Mouse (Mus musculus) ES-E14 (cell line): ENCODE measurements around the gene Baz2b. TPM values are rescaled to one million over a fixed set of nuclear protein-coding genes. Genes with fewer than 3 reads are reported as not detected.

Experiments used
- DNase-seq: peaks from one replicate; pipeline ENCODE4 v3.0.0-alpha.2; 2013; ENCODE audit warnings: low read depth, low spot score
- H3K27ac ChIP-seq: 2 replicates; pipeline ENCODE4 v1.5.1; 2012; ENCODE audit warnings: low read depth, mild to moderate bottlenecking, low read length, moderate library complexity, mixed read lengths; ENCODE audit not compliant: poor library complexity, insufficient read depth, severe bottlenecking
- H3K36me3 ChIP-seq: 2 replicates; pipeline ENCODE4 v1.6.1; 2012; ENCODE audit warnings: mild to moderate bottlenecking, low read length, moderate library complexity, mixed read lengths; ENCODE audit not compliant: control insufficient read depth, poor library complexity, insufficient read depth, severe bottlenecking
- H3K4me1 ChIP-seq, 2 experiments: fragments of 150-350 bp in 1 of 2; sonication (generic) in 1 of 2; 2 replicates each; pipeline ENCODE4 v1.6.1; 2012; ENCODE audit warnings: low read length in 2 of 2, mild to moderate bottlenecking in 1 of 2, mixed read lengths in 1 of 2; ENCODE audit not compliant: control insufficient read depth in 2 of 2, insufficient read depth in 2 of 2, poor library complexity in 1 of 2
- H3K4me3 ChIP-seq, 2 experiments: fragments of 150-350 bp in 1 of 2; sonication (generic) in 1 of 2; 2 replicates each; pipeline ENCODE4 v1.5.1; 2012; ENCODE audit warnings: low read length in 2 of 2, low read depth in 1 of 2, mild to moderate bottlenecking in 1 of 2, mixed read lengths in 1 of 2; ENCODE audit not compliant: insufficient read depth in 1 of 2, poor library complexity in 1 of 2, severe bottlenecking in 1 of 2
- H3K9ac ChIP-seq: 2 replicates; pipeline ENCODE4 v1.6.1; 2012; ENCODE audit warnings: low read depth, mild to moderate bottlenecking, low read length, mixed read lengths; ENCODE audit not compliant: poor library complexity, insufficient read depth, severe bottlenecking
- H3K9me3 ChIP-seq: fragments of 150-350 bp; sonication (generic); 2 replicates; pipeline ENCODE4 v1.6.1; 2012; ENCODE audit warnings: low read depth, mild to moderate bottlenecking, low read length; ENCODE audit not compliant: control insufficient read depth, insufficient read depth
- CHD2 ChIP-seq: IDR thresholded peaks from 2 replicates; pipeline ENCODE4 v1.6.1; 2014; ENCODE audit warnings: mild to moderate bottlenecking, low read depth, low read length, inconsistent platforms
- HCFC1 ChIP-seq: IDR thresholded peaks from 2 replicates; pipeline ENCODE4 v1.6.1; 2012; ENCODE audit warnings: low read length, inconsistent platforms, borderline replicate concordance; ENCODE audit not compliant: insufficient read depth
- MAFK ChIP-seq: IDR thresholded peaks from 2 replicates; pipeline ENCODE4 v1.6.1; 2014; ENCODE audit warnings: mild to moderate bottlenecking, low read depth, low read length, inconsistent platforms; ENCODE audit not compliant: insufficient read depth
- ZC3H11A ChIP-seq: IDR thresholded peaks from 2 replicates; pipeline ENCODE4 v1.6.1; 2012; ENCODE audit warnings: low read depth, mild to moderate bottlenecking, inconsistent platforms, low read length, borderline replicate concordance
- ZNF384 ChIP-seq: IDR thresholded peaks from 2 replicates; pipeline ENCODE4 v1.6.1; 2012; ENCODE audit warnings: low read depth, low read length, inconsistent platforms
- in situ Hi-C, 2 experiments: fragments of 600-800 bp; cut with MboI; formaldehyde crosslinking; loops; one replicate each; pipeline ENCODE4 v1.15.1; 2025; ENCODE audit warnings: low sequenced_read_pairs in 2 of 2, inconsistent platforms in 1 of 2; ENCODE audit not compliant: unreplicated experiment in 2 of 2
- total RNA-seq: library from RNA; depleted of rRNA; stranded (reverse); fragments of 300-350 nt; gene quantifications from 2 replicates; pipeline ENCODE4 v1.2.3, GENCODE M21; 2012

The Baz2b gene
- total RNA-seq, 1 experiment, result 22.0 TPM

DNA sequence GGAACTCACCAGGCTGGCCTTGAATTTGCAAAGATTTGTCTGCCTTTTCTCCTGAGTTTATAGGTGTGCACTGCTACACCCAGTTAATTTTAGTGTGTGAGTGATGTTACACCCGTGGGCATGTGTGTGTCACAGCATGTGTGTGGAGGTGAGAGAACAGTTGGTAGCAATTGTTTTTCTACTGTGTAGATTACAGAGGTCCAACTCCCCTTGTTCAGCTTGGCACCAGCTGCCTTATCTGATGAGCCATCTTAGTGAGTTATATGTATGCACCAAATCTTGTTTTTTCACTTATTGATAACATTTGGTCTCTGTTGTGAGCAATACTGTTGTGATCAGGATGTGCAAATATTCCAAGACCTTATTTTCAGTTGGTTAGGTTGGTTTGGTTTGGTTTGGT is 13.8 kb upstream of the Baz2b start:
- Histone ChIP-seq H3K9me3 (no peaks in the 10 kb centered on the region), H3K4me3 (no peak overlapping the region), H3K4me1 (peaks cover 7 to 11% of the 10 kb centered on the region in 2 experiments; a peak in 2 of 4 replicates), H3K36me3 (no peaks in the 10 kb centered on the region), H3K9ac (no peak overlapping the region), H3K27ac (no peak overlapping the region)
- in situ Hi-C loops, result no loop called here
- TF ChIP-seq ZNF384 (no peak), ZC3H11A (no peak)
- DNase-seq, result no peak

- TF ChIP-seq MAFK, result 0 out of 2 replicates have a peak, but pooled peaks have one; percentile 26
- TF ChIP-seq ZC3H11A, result no peak
- H3K9ac ChIP-seq, result no peak overlapping the region
- in situ Hi-C loops, result no loop called here
- H3K36me3 ChIP-seq, result no peaks in the 10 kb centered on the region
- no peak for DNase-seq
- H3K9me3 ChIP-seq, result no peaks in the 10 kb centered on the region
- peaks cover 5 to 11% of the 10 kb centered on the region in 2 experiments; a peak in 3 of 4 replicates for H3K4me1 ChIP-seq
- H3K4me3 ChIP-seq, result no peak overlapping the region
- H3K27ac ChIP-seq, result no peak overlapping the region
Observed at GRCm38 (mm10) chr2:60221954-60222353, 12.3 kb upstream of the Baz2b start.

- Histone ChIP-seq H3K9me3 (no peaks in the 10 kb centered on the region), H3K4me1 (peaks cover 5 to 11% of the 10 kb centered on the region in 2 experiments; a peak in 3 of 4 replicates), H3K9ac (no peak overlapping the region), H3K36me3 (no peaks in the 10 kb centered on the region), H3K27ac (no peak overlapping the region), H3K4me3 (no peak overlapping the region)
- no peak for TF ChIP-seq CHD2
- no peak for TF ChIP-seq ZC3H11A
- TF ChIP-seq HCFC1, result no peak
- no peak for TF ChIP-seq ZNF384
- no peak for TF ChIP-seq MAFK
- in situ Hi-C loops, result no loop called here
- no peak for DNase-seq
Observed at GRCm38 (mm10) chr2:60221236-60221635, 11.6 kb upstream of the Baz2b start.

GRCm38 (mm10) chr2:60217620-60218019 is 8.0 kb upstream of the Baz2b start:
- no peak overlapping the region for H3K27ac ChIP-seq
- peaks cover 5 to 11% of the 10 kb centered on the region in 2 experiments for H3K4me1 ChIP-seq
- TF ChIP-seq MAFK, result no peak
- no peak for TF ChIP-seq ZNF384
- TF ChIP-seq HCFC1, result no peak
- TF ChIP-seq ZC3H11A, result no peak
- in situ Hi-C loops, result loop anchor here in 1 of 2 experiments (10.0 kb wide), 1 partner anchor 173 kb away; no protein-coding TSS in a partner anchor
- H3K9ac ChIP-seq, result no peak overlapping the region
- no peak for DNase-seq
- H3K36me3 ChIP-seq, result no peaks in the 10 kb centered on the region
- no peaks in the 10 kb centered on the region for H3K9me3 ChIP-seq
- no peak overlapping the region for H3K4me3 ChIP-seq

GRCm38 (mm10) chr2:60216547-60217153 is 7.0 kb upstream of the Baz2b start:
- Histone ChIP-seq H3K9ac (no peak overlapping the region), H3K36me3 (0 out of 2 replicates have a peak, but pooled peaks cover 3% of the 10 kb centered on the region), H3K4me3 (no peak overlapping the region), H3K4me1 (peaks cover 5 to 11% of the 10 kb centered on the region in 2 experiments), H3K27ac (no peak overlapping the region), H3K9me3 (no peaks in the 10 kb centered on the region)
- no peak for DNase-seq
- TF ChIP-seq MAFK (no peak), ZC3H11A (no peak), CHD2 (no peak), ZNF384 (no peak), HCFC1 (no peak)
- in situ Hi-C loops, result loop anchor here in 1 of 2 experiments (10.0 kb wide), 1 partner anchor 172 kb away; no protein-coding TSS in a partner anchor
